Mouse (Mus musculus) embryonic facial prominence, embryonic 12.5 days (tissue): ENCODE measurements at regions not wholly inside any gene's neighbourhood (a gene's known extent, or its start where the extent isn't known, plus 50 kb on each side); places are given as distances from the start of the nearest gene placed in this dataset.
"Not testable (repeated sequence)": the region's sequence is repeated elsewhere in the genome, so short reads cannot be mapped to it uniquely, and the experiment has no call there.

ENCODE experiments used
- ATAC-seq: fragments of 200-750 bp; cut with Nextera tagmentation; 2 replicates; pipeline ENCODE4 v1.8.0; 2017; ENCODE audit not compliant: insufficient number of reproducible peaks, insufficient read depth, low FRiP score, low TSS enrichment
- H3K27ac ChIP-seq: fragments of 300-500 bp; sonication (generic); 2 replicates; pipeline ENCODE4 v1.5.1; 2016; ENCODE audit warnings: mild to moderate bottlenecking
- H3K27me3 ChIP-seq: fragments of 300-500 bp; sonication (generic); 2 replicates; pipeline ENCODE4 v1.6.1; 2016; ENCODE audit warnings: mild to moderate bottlenecking, moderate library complexity
- H3K36me3 ChIP-seq: fragments of 300-500 bp; sonication (generic); 2 replicates; pipeline ENCODE4 v1.6.1; 2016; ENCODE audit warnings: mild to moderate bottlenecking
- H3K4me1 ChIP-seq: fragments of 300-500 bp; sonication (generic); 2 replicates; pipeline ENCODE4 v1.6.1; 2016
- H3K4me2 ChIP-seq: fragments of 300-500 bp; sonication (generic); replicated peaks from 2 replicates; pipeline ENCODE4 v1.6.1; 2016; ENCODE audit warnings: mild to moderate bottlenecking, moderate library complexity
- H3K4me3 ChIP-seq: fragments of 300-500 bp; sonication (generic); 2 replicates; pipeline ENCODE4 v1.5.1; 2016; ENCODE audit warnings: mild to moderate bottlenecking
- H3K9ac ChIP-seq: fragments of 300-500 bp; sonication (generic); 2 replicates; pipeline ENCODE4 v1.6.1; 2016; ENCODE audit warnings: mild to moderate bottlenecking, moderate library complexity
- H3K9me3 ChIP-seq: fragments of 300-500 bp; sonication (generic); 2 replicates; pipeline ENCODE4 v1.6.1; 2016; ENCODE audit warnings: mild to moderate bottlenecking, moderate library complexity
- WGBS: fragments of 180-500 bp; shearing (Covaris S2); methylation state at CpG from one replicate; pipeline ENCODE4 v1.1.7; 2016; 5-methylcytosine and 5-hydroxymethylcytosine counted together

DNA sequence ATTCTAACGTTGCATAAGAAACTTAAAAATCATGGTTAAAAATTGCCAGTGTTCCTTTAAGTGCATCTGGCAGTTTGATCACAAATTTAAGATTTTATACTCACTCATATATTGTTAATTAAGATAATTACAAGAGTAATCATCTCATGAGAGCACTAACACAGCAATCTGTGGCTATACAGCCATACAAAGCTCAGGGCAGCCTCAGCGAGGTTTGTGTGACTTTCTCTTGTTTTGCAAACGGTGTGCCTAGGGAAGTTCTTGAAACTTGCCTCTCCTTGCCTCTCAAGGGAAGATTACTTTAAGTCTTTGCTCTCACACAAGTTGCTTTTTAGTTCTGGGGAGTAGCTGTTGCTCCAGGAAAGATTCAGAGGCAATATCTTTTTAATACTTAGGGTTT, 58.1 kb upstream of the Slc1a4 start:
- H3K9me3 ChIP-seq = peaks cover 6% of the 10 kb centered on the region
- H3K4me2 ChIP-seq = no peak overlapping the region
- H3K27me3 ChIP-seq = no peaks in the 10 kb centered on the region
- no peak overlapping the region for H3K9ac ChIP-seq
- ATAC-seq = no peak
- H3K27ac ChIP-seq = no peak overlapping the region
- 80% methylated on average over 3 of the region's 3 CpGs for WGBS
- H3K4me1 ChIP-seq = no peaks in the 10 kb centered on the region
- no peak overlapping the region for H3K4me3 ChIP-seq
- H3K36me3 ChIP-seq = no peaks in the 10 kb centered on the region

DNA sequence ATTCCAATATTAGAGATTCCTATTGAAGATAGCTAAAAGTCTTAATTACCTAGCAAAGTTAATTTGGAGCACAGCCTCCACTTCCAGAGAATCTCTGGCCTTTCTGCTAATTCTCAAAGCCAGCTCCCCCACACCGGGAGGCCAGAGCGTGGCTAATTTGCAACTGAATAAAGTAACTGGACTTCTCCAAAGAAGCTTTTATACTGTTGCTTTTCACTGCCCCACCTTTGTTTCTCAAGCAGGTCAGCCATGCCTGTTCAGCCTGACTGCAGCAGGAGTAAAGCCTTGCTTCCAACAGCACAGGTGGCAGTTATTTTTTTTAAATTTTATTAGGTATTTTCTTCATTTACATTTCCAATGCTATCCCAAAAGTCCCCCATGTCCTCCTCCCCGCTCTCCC, 60.8 kb upstream of the Slc1a4 start:
- not testable (repeated sequence) for H3K4me2 ChIP-seq, H3K27ac ChIP-seq, H3K4me3 ChIP-seq, H3K4me1 ChIP-seq, H3K27me3 ChIP-seq, H3K36me3 ChIP-seq, H3K9me3 ChIP-seq, ATAC-seq, H3K9ac ChIP-seq
- WGBS = 77% methylated on average over 3 of the region's 3 CpGs

DNA sequence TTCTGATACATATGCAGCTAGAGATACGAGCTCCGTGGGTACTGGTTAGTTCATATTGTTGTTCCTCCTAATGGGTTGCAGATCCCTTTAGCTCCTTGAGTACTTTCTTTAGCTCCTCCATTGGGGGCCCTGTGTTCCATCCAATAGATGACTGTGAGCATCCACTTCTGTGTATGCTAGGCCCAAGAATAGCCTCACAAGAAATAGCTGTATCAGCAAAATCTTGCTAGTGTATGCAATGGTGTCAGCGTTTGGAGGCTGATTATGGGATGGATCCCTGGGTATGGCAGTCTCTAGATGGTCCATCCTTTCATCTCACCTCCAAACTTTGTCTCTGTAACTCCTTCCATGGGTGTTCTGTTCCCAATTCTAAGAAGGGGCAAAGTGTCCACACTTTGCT, 61.3 kb upstream of the Slc1a4 start:
- H3K4me3 ChIP-seq, H3K9me3 ChIP-seq, H3K4me1 ChIP-seq, H3K27ac ChIP-seq, H3K4me2 ChIP-seq, H3K9ac ChIP-seq, H3K27me3 ChIP-seq, ATAC-seq, H3K36me3 ChIP-seq: not testable (repeated sequence)
- WGBS = 89% methylated on average over 3 of the region's 3 CpGs

DNA sequence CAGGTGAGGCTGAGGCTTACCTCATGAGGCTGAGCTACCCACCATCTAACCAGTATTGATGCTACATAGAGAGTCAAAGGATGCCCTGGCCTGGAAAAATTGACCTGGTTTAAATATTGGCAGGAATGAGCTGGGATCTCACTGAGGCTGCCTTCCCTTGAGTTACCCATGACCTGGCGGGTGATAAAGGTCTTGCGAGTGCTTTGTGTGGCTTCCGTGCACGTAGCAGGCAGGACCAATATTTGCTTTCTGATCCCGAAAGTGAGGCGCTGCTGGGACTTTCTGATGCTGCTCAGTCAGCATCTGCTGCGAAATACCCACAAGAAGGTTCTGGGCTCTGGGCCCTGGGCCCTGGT, 63.3 kb upstream of the Slc1a4 start:
- no peak for ATAC-seq

DNA sequence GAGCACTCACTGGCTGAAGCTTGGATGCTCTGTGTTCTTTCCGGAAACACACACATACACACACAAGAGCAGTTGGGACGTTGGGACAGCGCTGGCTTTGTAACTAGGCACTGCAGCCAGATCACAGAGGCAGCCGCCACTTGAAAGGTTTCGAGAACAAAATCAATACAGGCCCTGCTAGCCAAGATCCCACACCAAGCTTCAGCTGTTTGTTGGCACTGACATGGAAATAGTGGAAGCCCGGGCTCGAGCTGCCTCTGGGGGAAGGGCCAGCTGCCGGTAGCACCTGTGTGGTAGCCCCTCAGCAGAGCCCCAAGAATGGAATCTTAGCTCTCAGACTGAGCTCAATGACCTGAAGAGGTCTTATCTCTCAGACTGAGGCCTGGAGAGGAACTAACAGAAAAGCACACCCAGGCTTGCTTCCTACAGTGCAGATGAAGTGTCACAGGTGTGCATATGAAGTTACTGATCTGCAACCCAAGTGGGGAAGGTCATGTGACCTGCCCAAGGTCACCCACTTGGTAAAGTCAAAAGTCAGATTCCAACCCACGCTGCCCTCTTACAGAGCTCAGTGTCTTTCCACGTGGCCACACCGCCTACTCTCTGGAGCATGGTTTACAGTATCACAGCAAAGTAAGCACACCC, 63.8 kb upstream of the Slc1a4 start:
- Histone ChIP-seq H3K9me3 (peaks cover 2% of the 10 kb centered on the region), H3K27ac (no peak overlapping the region), H3K9ac (no peak overlapping the region), H3K4me3 (no peak overlapping the region), H3K4me2 (no peak overlapping the region), H3K4me1 (peaks cover 6% of the 10 kb centered on the region; the same call in 1 of the 2 replicates), H3K36me3 (no peaks in the 10 kb centered on the region), H3K27me3 (no peaks in the 10 kb centered on the region)
- 87% methylated on average over 11 of the region's 11 CpGs for WGBS
- ATAC-seq = no peak

More for the DNA sequence above, 63.3 kb upstream of the Slc1a4 start:
- Histone ChIP-seq H3K27ac (no peak overlapping the region), H3K4me1 (peaks cover 6% of the 10 kb centered on the region; the same call in 1 of the 2 replicates), H3K9me3 (peaks cover 4% of the 10 kb centered on the region), H3K27me3 (no peaks in the 10 kb centered on the region), H3K36me3 (no peaks in the 10 kb centered on the region), H3K4me2 (no peak overlapping the region), H3K9ac (no peak overlapping the region), H3K4me3 (no peak overlapping the region)
- WGBS = 88% methylated on average over 7 of the region's 7 CpGs

DNA sequence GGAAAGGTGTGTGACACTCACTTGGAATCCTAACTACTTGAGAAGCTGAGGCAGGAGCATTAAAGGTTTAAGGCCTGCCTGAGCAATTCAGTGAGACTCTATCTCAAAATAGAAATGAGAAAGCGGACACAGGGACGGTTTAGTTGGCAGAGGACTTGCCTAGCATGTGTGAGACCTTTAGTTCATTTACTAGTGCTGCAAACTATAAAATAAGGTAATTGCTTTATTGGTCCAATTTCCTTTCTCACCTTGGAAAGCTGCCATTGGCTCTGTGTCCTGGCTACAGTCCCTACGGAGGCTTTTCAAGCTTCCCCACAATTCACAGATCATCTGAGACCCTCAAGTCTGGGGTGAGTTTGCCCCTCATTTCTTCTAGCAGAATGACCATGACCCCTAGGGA, 64.4 kb upstream of the Slc1a4 start:
- H3K27ac ChIP-seq = no peak overlapping the region

DNA sequence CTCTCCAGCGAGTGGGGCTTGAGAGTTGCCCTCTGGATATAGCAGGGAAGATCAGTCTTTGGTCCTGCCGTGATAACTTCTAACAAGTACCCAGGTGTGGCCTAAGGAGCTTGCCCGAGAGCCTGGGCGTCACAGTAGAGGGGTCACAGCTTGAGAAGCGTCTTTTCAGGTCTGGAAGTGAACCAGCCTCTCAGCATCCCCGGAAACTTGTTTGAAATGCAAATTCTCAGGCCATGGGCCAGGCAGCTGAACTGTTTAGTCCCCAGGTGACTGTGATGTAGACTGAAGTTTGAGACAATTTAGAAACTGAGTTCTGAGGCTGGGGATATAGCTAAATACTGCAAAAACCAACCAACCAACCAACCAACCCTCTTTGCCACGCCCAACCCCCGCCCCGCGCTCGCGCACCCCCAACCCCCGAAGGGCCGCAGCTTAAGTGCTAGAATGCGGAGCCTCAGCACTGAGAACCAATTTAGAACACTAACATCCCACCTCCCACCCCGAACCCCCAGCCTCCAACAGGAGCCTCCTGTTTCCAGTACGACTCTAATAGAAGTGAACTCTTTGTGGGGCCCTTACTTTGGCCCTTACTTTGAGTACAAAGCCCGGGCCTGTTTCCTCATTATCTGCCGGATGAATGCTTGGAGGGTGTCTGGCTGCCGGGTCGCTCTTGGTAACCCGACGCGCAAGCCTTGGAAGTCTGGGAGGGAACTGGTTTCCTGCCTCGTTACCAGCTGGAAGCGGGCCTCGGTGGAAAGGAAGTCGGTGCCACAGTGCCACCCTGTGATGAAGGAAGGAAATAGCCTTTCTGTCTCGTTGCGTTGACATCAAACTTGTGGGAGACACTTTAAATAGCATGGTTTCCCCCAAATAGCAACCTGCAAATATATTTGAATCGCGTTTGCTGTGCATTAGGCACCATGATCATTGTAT, 68.1 kb upstream of the Slc1a4 start:
- Histone ChIP-seq H3K4me1 (peaks cover 6% of the 10 kb centered on the region; the same call in 1 of the 2 replicates), H3K4me3 (peak overlapping the region; percentile 31), H3K27me3 (no peaks in the 10 kb centered on the region), H3K4me2 (peak overlapping the region; percentile 57), H3K27ac (peak overlapping the region; percentile 32; the same call in 1 of the 2 replicates), H3K9me3 (no peaks in the 10 kb centered on the region), H3K9ac (no peak overlapping the region), H3K36me3 (no peaks in the 10 kb centered on the region)
- 5% methylated on average over 32 of the region's 32 CpGs for WGBS
- ATAC-seq = peak; percentile 24; the same call in 1 of the 2 replicates

More for the DNA sequence above, 64.4 kb upstream of the Slc1a4 start:
- no peak overlapping the region for H3K4me2 ChIP-seq
- no peaks in the 10 kb centered on the region for H3K36me3 ChIP-seq
- H3K9me3 ChIP-seq = no peaks in the 10 kb centered on the region
- no peak overlapping the region for H3K9ac ChIP-seq
- no peaks in the 10 kb centered on the region for H3K27me3 ChIP-seq
- ATAC-seq = no peak
- no peak overlapping the region for H3K4me3 ChIP-seq
- 78% methylated on average over 3 of the region's 3 CpGs for WGBS
- H3K4me1 ChIP-seq = peaks cover 6% of the 10 kb centered on the region; the same call in 1 of the 2 replicates

DNA sequence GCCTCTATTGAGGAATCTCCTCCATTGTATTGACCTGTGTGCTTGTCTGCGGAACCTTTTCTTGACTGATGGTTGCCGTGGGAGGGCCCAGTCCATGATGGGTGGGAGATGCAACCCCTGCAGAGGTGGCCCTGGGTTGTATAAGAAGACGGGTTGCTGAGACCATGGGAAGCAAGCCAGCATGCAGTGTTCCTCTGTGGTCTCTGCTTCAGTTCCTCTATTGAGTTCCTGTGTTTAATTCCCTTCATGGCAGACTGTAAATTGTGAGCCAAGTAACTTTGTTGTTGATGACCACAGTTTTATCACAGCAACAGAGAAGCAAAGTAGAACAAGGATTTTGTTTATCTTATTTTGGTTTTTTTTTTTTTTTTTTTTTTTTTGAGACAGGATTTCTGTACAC, 70.9 kb upstream of the Slc1a4 start:
- H3K36me3 ChIP-seq = no peaks in the 10 kb centered on the region
- WGBS = 82% methylated on average over 3 of the region's 3 CpGs
- H3K9me3 ChIP-seq = no peaks in the 10 kb centered on the region
- peaks cover 6% of the 10 kb centered on the region; the same call in 1 of the 2 replicates for H3K4me1 ChIP-seq
- H3K9ac ChIP-seq = no peak overlapping the region
- no peak for ATAC-seq
- H3K4me3 ChIP-seq = no peak overlapping the region
- H3K4me2 ChIP-seq = no peak overlapping the region
- no peaks in the 10 kb centered on the region for H3K27me3 ChIP-seq
- H3K27ac ChIP-seq = no peak overlapping the region

DNA sequence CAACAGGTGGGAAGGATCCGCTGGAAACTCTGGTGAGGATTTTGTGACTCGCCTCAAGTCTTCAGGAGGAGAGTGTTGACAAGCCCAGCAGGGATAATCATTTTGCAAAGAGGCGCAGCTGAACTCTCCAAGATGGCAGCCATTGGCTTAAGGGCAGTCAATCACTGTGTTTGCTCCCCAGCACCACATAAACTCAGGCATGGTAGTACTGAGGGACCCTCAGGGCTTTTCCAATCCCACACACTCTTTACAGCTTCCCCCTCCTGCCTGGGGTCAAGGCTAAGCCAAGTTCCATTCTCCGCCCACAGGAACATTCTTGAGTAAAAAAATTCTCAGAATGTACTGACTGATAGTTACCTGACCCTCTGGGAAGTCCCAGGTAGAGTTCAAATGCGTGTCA, 72.0 kb upstream of the Slc1a4 start:
- Histone ChIP-seq H3K9me3 (no peaks in the 10 kb centered on the region), H3K9ac (no peak overlapping the region), H3K4me2 (no peak overlapping the region), H3K4me3 (no peak overlapping the region), H3K4me1 (peaks cover 6% of the 10 kb centered on the region; the same call in 1 of the 2 replicates), H3K27ac (no peak overlapping the region), H3K27me3 (no peaks in the 10 kb centered on the region), H3K36me3 (no peaks in the 10 kb centered on the region)
- ATAC-seq = no peak
- 75% methylated on average over 5 of the region's 5 CpGs for WGBS

DNA sequence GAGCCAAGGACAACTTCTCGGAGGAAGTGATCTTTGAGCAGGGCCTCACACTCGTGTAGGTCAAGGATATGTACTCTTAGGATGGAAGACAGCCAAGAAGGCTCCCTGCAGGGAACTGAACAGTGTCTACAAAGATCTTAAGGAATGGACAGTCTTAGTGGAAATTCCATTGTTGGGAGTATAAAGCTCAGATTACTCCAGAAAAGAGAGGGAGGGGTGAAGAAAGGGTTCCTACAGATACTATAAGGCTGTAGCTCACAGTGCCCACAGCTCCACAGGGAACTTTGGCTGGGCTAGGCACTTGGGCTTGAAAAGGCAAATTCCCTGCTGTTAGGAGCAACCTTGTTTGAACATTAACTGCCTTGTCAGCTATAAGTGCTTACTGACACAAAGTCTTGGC, 85.6 kb upstream of the Slc1a4 start:
- no peaks in the 10 kb centered on the region for H3K4me1 ChIP-seq
- no peaks in the 10 kb centered on the region for H3K36me3 ChIP-seq
- no peak overlapping the region for H3K4me3 ChIP-seq
- no peak overlapping the region for H3K27ac ChIP-seq
- no peaks in the 10 kb centered on the region for H3K27me3 ChIP-seq
- WGBS = 76% methylated on average over 2 of the region's 2 CpGs
- no peak for ATAC-seq
- peaks cover 18% of the 10 kb centered on the region; the same call in 1 of the 2 replicates for H3K9me3 ChIP-seq
- H3K4me2 ChIP-seq = no peak overlapping the region
- H3K9ac ChIP-seq = no peak overlapping the region

DNA sequence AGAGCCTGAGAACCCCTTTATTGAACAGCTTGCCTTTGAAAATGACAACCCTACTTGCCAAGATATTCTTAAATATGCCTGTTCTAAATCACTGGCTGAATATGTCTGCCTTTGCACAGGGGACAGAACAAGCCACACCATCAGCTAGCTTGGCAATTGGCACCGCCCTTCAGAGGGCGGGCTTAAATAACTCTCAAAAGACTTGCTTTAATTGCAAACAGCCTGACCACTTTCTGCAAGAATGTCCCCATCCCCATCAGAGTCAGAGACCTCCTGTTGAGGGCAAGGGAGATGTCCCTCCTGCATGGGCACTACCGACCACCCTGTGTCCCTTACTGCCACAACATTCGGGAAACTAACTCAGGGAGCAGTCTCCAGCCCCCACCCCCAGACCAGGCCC, 88.4 kb upstream of the Slc1a4 start:
- no peaks in the 10 kb centered on the region for H3K36me3 ChIP-seq
- H3K9me3 ChIP-seq = 0 out of 2 replicates have a peak, but pooled peaks cover 7% of the 10 kb centered on the region
- H3K4me2 ChIP-seq = no peak overlapping the region
- H3K27ac ChIP-seq = no peak overlapping the region
- no peak overlapping the region for H3K9ac ChIP-seq
- 49% methylated on average over 4 of the region's 4 CpGs for whole genome bisulfite sequencing
- H3K4me1 ChIP-seq = no peaks in the 10 kb centered on the region
- no peaks in the 10 kb centered on the region for H3K27me3 ChIP-seq
- ATAC-seq = no peak
- H3K4me3 ChIP-seq = no peak overlapping the region

DNA sequence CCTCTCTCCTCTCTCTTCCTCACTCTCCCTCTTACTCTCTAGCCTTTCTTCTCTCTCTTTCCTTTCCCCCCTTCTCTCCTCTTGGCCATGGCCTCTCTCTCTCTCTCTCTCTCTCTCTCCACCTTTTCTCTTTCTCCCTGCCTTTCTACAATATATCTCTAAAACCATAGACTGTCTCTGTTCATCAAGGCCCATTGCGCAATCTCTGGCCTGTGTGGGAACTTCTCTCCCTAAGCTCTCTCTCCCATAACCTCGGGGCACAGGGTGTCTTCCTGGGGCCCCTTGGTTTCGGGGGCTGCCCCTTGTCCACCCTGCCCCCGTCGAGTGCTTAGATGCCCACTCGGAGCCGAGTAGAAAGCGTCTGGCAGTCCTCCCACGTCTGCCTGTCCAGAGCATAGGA, 103.5 kb upstream of the Slc1a4 start:
- H3K9me3 ChIP-seq = no peaks in the 10 kb centered on the region
- H3K9ac ChIP-seq = no peak overlapping the region
- no peaks in the 10 kb centered on the region for H3K4me1 ChIP-seq
- H3K27ac ChIP-seq = no peak overlapping the region
- 72% methylated on average over 9 of the region's 9 CpGs for WGBS
- no peak overlapping the region for H3K4me2 ChIP-seq
- ATAC-seq = no peak
- no peaks in the 10 kb centered on the region for H3K27me3 ChIP-seq
- no peaks in the 10 kb centered on the region for H3K36me3 ChIP-seq
- H3K4me3 ChIP-seq = no peak overlapping the region
